Mouse (Mus musculus): ENCODE measurements around the gene Tekt1. TPM values are rescaled to one million over a fixed set of nuclear protein-coding genes. Genes with fewer than 3 reads are reported as not detected.

Tekt1 gene
- polyA plus RNA-seq, 1 experiment from 2014 or later, result 2.0 TPM

DNA sequence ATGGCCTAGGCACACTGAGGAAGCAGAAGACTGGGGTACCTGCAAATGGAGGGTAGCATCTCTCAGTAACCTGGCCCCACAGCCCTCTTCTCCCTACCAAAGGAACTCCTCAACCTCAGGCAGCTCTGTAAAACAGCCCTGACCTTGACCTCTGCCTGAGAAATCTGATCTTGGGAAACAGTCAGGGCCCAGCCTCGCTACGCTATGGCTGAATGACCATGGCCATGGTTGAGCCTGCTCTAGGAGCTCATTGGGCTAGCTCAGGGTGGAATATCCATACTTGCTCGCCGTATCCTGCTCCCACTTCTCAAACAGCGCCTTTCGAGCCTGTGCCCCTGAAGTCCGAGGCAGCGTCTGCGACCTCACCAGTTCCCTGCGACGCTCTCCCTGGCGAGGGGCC, 38.8 kb upstream of the Tekt1 start:
- peaks cover 82% of the 10 kb centered on the region for H3K4me1 ChIP-seq
- peak overlapping the region; percentile 30; the same call in 1 of the 2 replicates for H3K27ac ChIP-seq
- no peak overlapping the region for H3K4me3 ChIP-seq
- 84% methylated on average over 12 of the region's 12 CpGs for WGBS
- H3K9me3 ChIP-seq, result no peaks in the 10 kb centered on the region
- DNase-seq (ENCODE audit: low spot score), result no peak
- H3K36me3 ChIP-seq, result peaks cover 81% of the 10 kb centered on the region
- H3K27me3 ChIP-seq (ENCODE audit: insufficient read depth, poor library complexity, severe bottlenecking), result no peaks in the 10 kb centered on the region

DNA sequence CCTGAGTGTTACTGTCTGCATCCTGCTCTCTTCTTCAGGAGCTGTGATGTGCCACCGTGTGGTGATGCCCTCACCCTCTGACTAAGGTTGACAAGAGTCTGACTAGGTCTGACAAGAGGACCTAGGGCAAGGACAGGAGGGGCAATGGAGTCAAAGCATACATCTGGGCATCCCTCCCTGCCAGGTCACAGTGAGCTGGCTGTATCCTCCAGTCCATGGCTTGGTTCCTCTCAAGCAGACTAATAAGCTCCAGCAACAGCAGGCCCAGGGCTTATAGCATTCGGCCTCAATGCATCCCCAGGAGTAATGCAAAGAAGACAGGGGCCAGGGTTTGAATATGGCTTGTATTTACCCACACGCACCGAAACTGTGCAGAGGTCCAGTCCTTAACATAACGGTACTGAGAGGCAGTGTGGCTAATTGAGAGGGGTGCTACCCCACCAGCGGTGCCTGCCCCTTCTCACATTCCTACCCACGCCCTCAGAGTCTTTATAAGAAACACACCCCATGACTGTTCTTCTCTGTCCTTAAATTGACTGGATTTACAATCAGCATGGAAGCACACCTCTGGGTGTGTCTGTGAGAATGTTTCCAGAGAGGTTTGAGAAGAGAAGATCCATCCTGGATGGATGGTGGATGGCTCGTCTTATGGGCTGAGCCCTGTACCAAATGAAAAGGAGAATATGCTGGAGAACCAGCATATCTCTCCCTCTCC, 35.7 kb upstream of the Tekt1 start:
- no peak overlapping the region for H3K4me3 ChIP-seq
- peak overlapping the region; percentile 37; the same call in 1 of the 2 replicates for H3K27ac ChIP-seq
- WGBS, result 92% methylated on average over 8 of the region's 8 CpGs

DNA sequence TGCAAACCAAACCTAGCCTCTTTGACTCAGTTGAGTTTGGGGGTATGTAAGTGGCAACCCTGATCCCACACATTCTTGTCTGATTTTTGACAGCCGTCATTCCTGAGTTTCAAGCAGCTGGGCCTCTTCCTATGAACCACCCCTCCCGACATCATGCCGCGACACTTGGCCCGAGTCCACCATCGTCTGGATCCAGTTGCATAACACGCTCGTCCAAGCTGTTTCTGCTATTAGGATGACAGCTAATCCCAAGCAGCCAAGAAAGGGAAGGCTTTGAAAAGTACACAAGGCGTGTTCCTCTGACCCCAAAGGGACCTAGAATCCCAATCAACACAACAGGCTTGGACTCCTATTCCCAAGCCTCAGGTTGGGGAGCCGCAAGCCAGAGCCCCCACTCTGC, 34.8 kb upstream of the Tekt1 start:
- Histone ChIP-seq H3K27me3 (ENCODE audit: insufficient read depth, poor library complexity, severe bottlenecking) (no peaks in the 10 kb centered on the region), H3K27ac (peak overlapping the region; percentile 71; the same call in 1 of the 2 replicates), H3K36me3 (peaks cover 86% of the 10 kb centered on the region), H3K4me1 (peaks cover 68% of the 10 kb centered on the region), H3K9me3 (no peaks in the 10 kb centered on the region), H3K4me3 (no peak overlapping the region)
- 62% methylated on average over 10 of the region's 10 CpGs for WGBS
- no peak for DNase-seq (ENCODE audit: low spot score)

More for the DNA sequence above, 35.7 kb upstream of the Tekt1 start:
- Histone ChIP-seq H3K36me3 (peaks cover 88% of the 10 kb centered on the region), H3K9me3 (no peaks in the 10 kb centered on the region), H3K27me3 (ENCODE audit: insufficient read depth, poor library complexity, severe bottlenecking) (no peaks in the 10 kb centered on the region), H3K4me1 (peaks cover 77% of the 10 kb centered on the region)
- DNase-seq (ENCODE audit: low spot score), result no peak

DNA sequence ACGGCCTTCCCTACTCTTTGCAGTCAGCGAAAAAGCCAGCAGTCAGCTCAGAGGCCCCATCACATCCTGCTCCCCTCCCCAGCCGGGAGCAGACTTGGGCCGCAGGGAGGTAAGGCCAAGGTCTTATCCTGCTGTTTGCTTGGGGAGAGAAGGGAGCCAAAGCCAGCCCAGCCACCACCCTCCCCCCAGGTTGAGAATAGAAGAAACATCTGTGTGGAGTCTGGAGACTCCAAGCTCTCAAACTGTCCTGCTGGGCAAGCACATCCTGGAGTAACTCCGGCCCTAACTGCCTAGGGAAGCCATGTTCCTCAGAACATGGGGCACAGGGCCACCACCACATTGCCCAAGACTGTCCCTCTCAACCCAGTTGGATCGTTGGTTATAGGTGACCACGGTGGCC, 34.4 kb upstream of the Tekt1 start:
- DNase-seq (ENCODE audit: low spot score), result no peak
- Histone ChIP-seq H3K27me3 (ENCODE audit: insufficient read depth, poor library complexity, severe bottlenecking) (no peaks in the 10 kb centered on the region), H3K9me3 (no peaks in the 10 kb centered on the region), H3K27ac (peak overlapping the region; percentile 71), H3K36me3 (peaks cover 88% of the 10 kb centered on the region), H3K4me3 (no peak overlapping the region), H3K4me1 (peaks cover 63% of the 10 kb centered on the region)
- 59% methylated on average over 7 of the region's 7 CpGs for WGBS

DNA sequence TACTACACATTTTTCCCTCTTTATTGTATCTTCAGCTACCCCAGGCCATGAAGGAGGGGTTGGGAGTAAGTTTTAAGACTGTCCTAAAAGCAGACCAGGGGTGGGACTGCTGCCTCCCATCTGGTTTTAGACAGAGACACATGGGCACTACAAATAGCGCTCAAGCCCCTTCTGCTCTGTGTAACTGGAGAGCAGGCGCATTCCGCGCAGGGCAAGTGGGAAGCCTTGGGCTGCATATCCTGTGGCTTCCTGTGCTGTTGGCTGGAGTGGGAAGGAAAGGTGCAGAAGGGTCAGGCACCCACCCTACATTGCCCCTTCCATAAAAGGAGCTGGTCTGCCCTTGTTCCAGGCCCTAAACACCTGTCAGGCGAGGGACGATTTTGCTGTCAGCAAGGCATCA, 33.4 kb upstream of the Tekt1 start:
- peaks cover 88% of the 10 kb centered on the region for H3K36me3 ChIP-seq
- no peak overlapping the region for H3K4me3 ChIP-seq
- no peaks in the 10 kb centered on the region for H3K27me3 ChIP-seq (ENCODE audit: insufficient read depth, poor library complexity, severe bottlenecking)
- H3K9me3 ChIP-seq, result no peaks in the 10 kb centered on the region
- H3K4me1 ChIP-seq, result peaks cover 56% of the 10 kb centered on the region
- no peak for DNase-seq (ENCODE audit: low spot score)
- H3K27ac ChIP-seq, result peak overlapping the region; percentile 71
- 47% methylated on average over 6 of the region's 6 CpGs for WGBS

DNA sequence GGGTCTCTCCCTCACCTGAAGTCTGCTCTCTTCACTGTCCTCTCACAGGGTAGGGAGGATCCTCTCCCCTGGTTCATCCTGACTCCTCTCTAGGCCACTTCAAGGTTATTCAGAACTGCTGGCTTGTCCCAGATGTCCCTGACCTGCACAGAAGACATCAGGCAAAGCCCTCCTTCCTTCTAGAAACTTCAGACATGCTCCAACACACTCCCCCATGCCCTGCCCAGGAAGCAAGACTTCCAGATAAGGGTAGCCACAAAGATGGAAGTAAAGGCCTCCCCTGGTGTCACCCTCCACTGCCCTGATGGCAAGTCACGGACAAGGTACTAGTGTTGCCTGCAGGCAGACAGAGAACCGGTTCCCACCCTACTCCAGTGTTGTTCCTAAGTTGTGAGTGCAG, 32.5 kb upstream of the Tekt1 start:
- H3K27ac ChIP-seq, result peak overlapping the region; percentile 71
- 68% methylated on average over 2 of the region's 2 CpGs for WGBS
- peaks cover 54% of the 10 kb centered on the region for H3K4me1 ChIP-seq

DNA sequence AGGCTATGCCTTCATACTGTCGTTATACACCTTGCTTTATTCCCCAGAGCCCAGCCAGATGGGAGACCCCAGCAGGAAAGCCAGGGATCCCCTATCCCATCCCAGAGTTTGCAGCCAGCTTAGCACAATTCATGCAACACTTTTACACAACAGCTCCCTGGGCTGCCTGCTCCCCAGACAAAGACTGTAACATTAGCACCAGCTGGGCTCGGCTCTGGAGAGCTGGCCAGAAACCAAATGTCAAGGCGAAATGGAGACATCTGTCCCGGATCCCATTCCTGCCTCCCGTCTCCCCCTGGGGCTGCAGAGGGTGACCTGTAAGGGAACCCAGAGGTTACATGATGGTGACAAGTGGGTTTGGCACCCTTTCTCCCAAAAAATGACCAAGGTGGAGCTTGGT, 31.4 kb upstream of the Tekt1 start:
- H3K27me3 ChIP-seq (ENCODE audit: insufficient read depth, poor library complexity, severe bottlenecking), result no peaks in the 10 kb centered on the region
- H3K4me3 ChIP-seq, result no peak overlapping the region
- no peak overlapping the region for H3K27ac ChIP-seq
- no peak for DNase-seq (ENCODE audit: low spot score)
- WGBS, result 75% methylated on average over 5 of the region's 5 CpGs
- no peaks in the 10 kb centered on the region for H3K9me3 ChIP-seq
- peaks cover 44% of the 10 kb centered on the region for H3K4me1 ChIP-seq
- peaks cover 88% of the 10 kb centered on the region for H3K36me3 ChIP-seq

More for the DNA sequence above, 32.5 kb upstream of the Tekt1 start:
- Histone ChIP-seq H3K27me3 (ENCODE audit: insufficient read depth, poor library complexity, severe bottlenecking) (no peaks in the 10 kb centered on the region), H3K4me3 (no peak overlapping the region), H3K36me3 (peaks cover 88% of the 10 kb centered on the region), H3K9me3 (no peaks in the 10 kb centered on the region)
- no peak for DNase-seq (ENCODE audit: low spot score)

DNA sequence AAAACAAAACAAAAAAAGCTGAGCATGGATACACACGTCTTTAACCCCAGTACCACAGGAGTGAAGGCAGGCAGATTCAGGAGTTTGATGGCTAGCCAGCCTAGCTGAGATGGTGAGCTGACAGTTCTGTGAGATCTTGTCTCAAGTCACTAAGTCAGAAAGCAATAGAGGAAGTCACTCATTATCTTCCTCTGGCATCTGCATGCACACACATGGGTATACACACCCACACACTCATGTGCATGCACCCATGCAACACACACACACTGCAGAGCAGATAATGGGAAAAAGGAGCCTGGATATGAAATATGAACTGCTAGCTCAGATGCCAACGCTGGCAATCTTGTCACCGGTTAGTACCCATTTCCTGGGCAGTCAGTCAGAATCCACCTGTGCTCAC, 31.0 kb upstream of the Tekt1 start:
- 93% methylated on average over 3 of the region's 3 CpGs for WGBS
- Histone ChIP-seq H3K36me3 (peaks cover 88% of the 10 kb centered on the region), H3K9me3 (no peaks in the 10 kb centered on the region), H3K27ac (no peak overlapping the region), H3K27me3 (ENCODE audit: insufficient read depth, poor library complexity, severe bottlenecking) (no peaks in the 10 kb centered on the region), H3K4me3 (no peak overlapping the region), H3K4me1 (peaks cover 40% of the 10 kb centered on the region)
- DNase-seq (ENCODE audit: low spot score), result no peak

DNA sequence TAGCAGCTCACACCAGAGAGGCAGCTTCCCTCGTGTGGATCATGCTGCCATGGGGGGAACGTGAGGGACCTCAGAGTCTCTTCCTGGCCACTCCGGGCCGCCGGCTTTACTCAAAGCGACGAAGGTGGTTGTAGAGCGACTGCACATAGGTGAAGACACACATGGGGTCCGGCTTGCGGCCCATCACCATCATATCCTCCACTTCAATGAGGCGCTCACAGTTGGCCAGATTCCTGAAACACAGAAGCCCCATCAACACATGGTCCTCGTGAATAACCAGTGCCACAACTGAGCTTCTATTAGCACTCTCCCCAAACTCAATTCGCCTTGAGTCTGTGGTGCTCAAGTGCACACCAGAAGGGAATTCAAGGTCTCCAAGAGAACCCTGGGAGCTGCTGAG, 28.9 kb upstream of the Tekt1 start:
- DNase-seq (ENCODE audit: low spot score), result no peak
- Histone ChIP-seq H3K9me3 (no peaks in the 10 kb centered on the region), H3K36me3 (peaks cover 78% of the 10 kb centered on the region), H3K4me3 (no peak overlapping the region), H3K27me3 (ENCODE audit: insufficient read depth, poor library complexity, severe bottlenecking) (no peaks in the 10 kb centered on the region), H3K27ac (no peak overlapping the region), H3K4me1 (peaks cover 20% of the 10 kb centered on the region)
- 87% methylated on average over 13 of the region's 13 CpGs for WGBS

DNA sequence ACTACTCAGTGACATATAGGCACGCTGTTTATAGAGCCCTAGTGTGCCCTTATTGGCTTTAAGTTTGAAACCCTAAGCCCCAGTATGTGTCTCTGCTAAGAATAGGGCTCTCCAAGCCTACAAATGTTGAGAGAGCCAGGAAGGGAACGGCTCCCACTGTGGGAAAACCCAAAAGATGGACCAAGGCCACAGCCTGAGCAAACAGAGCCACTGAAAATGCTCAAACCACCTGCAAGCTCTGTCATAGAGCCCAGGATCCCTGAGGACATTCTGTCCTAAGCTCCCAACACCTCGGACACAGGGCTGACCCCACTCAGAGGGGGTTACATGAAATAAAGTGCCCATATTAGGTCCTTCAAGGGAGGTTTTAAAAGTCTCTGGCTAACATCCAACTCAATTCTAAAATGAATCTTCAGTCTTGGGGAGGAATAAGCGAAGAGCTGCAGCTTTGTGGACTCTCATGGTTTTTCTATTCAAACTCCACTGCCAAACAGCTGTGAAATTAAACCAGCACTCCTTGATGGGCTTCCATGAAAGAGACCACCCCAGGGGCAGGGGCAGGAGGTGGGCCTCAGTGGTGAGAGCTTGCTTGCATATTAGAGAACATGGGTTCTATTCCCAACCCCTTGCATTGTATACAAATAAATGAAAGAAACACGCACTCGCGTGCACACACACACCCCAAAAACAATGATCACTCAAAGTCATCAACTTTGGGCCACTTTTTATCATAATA, 27.3 kb upstream of the Tekt1 start:
- WGBS, result 92% methylated on average over 7 of the region's 7 CpGs
- peaks cover 71% of the 10 kb centered on the region for H3K36me3 ChIP-seq
- DNase-seq (ENCODE audit: low spot score), result no peak
- no peak overlapping the region for H3K27ac ChIP-seq
- 0 out of 2 replicates have a peak, but pooled peaks cover 4% of the 10 kb centered on the region for H3K4me1 ChIP-seq
- H3K4me3 ChIP-seq, result no peak overlapping the region
- no peaks in the 10 kb centered on the region for H3K27me3 ChIP-seq (ENCODE audit: insufficient read depth, poor library complexity, severe bottlenecking)
- H3K9me3 ChIP-seq, result no peaks in the 10 kb centered on the region

DNA sequence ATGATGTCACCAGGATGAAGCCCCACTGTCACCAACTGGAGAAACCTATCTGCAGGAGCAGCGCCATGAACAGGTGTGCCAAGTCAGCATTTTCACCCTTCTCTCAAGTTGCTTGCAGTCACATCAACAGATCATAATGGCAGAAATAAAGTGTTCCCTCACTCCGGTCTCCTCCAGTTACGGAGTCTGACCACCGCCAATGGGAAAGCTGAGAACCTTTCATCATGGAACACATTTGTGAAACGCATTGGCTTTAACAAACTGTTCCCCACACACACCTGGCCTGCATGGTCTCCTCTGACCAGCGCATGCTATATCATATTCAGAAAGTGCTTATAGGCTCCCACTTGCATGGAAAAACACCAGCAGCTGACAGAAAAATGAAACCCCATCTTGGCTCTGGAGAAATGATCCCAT, 25.9 kb upstream of the Tekt1 start:
- no peak for DNase-seq (ENCODE audit: low spot score)
- Histone ChIP-seq H3K36me3 (peaks cover 56% of the 10 kb centered on the region), H3K4me3 (no peak overlapping the region), H3K27ac (no peak overlapping the region), H3K9me3 (no peaks in the 10 kb centered on the region), H3K27me3 (ENCODE audit: insufficient read depth, poor library complexity, severe bottlenecking) (no peaks in the 10 kb centered on the region), H3K4me1 (no peaks in the 10 kb centered on the region)
- WGBS, result 94% methylated on average over 6 of the region's 6 CpGs

DNA sequence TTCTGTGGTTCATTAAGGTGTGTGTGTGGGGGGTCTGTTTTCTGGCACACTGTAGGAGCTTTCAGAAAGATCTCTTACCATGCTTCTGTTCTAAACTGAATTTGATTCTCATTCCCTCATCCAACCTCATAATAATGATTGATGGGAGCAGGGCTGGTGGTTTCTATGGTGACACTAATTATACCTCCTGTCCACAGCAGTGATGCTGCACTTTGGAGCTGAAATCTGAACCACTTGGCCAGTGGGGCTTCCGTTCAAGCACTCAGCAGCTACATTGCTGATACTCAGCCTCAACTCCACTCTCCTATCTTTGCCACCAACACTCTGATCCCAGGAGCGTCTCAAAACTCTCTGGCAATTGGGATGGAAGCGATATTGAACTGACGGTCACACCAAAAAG, 17.1 kb upstream of the Tekt1 start:
- H3K27ac ChIP-seq, result no peak overlapping the region
- H3K27me3 ChIP-seq (ENCODE audit: insufficient read depth, poor library complexity, severe bottlenecking), result no peaks in the 10 kb centered on the region
- 0 out of 2 replicates have a peak, but pooled peaks cover 7% of the 10 kb centered on the region for H3K4me1 ChIP-seq
- no peak for DNase-seq (ENCODE audit: low spot score)
- H3K36me3 ChIP-seq, result no peaks in the 10 kb centered on the region
- H3K9me3 ChIP-seq, result no peaks in the 10 kb centered on the region; the same call in 1 of the 2 replicates
- H3K4me3 ChIP-seq, result no peak overlapping the region
- 76% methylated on average over 4 of the region's 4 CpGs for WGBS

DNA sequence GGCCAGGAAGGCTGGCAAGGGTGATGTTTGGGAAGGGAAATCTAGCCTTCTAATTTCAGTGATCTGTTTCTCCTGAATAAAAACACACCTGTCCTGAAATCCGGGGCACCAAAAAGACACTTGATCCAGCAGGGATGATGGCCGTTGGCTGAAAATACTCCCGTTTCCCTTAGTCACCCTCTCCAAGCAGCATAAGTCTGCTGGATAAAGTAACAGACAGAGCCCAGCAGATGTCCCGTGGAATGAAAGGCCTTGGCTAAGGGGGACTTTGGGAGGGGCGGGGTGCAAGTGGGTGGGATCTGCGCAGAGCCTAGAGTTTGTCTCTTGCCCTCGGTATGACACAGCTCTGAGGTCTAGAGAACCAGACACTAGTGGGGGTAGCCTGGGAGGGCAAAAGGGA, 16.0 kb upstream of the Tekt1 start:
- DNase-seq (ENCODE audit: low spot score), result no peak
- no peaks in the 10 kb centered on the region for H3K27me3 ChIP-seq (ENCODE audit: insufficient read depth, poor library complexity, severe bottlenecking)
- WGBS, result 64% methylated on average over 7 of the region's 7 CpGs
- 0 out of 2 replicates have a peak, but pooled peaks cover 7% of the 10 kb centered on the region for H3K4me1 ChIP-seq
- H3K4me3 ChIP-seq, result no peak overlapping the region
- H3K27ac ChIP-seq, result no peak overlapping the region
- H3K36me3 ChIP-seq, result 0 out of 2 replicates have a peak, but pooled peaks cover 2% of the 10 kb centered on the region
- no peaks in the 10 kb centered on the region; the same call in 1 of the 2 replicates for H3K9me3 ChIP-seq
